Mouse (Mus musculus): ENCODE measurements around the gene Cdcp1. TPM values are rescaled to one million over a fixed set of nuclear protein-coding genes. Genes with fewer than 3 reads are reported as not detected.

The Cdcp1 gene
- polyA plus RNA-seq, 1 experiment from 2014 or later, result 11.8 TPM

GRCm38 (mm10) chr9:123148430-123148829, 67.4 kb downstream of the Cdcp1 start:
- Histone ChIP-seq H3K4me1 (peaks cover 17% of the 10 kb centered on the region; the same call in 1 of the 2 replicates), H3K4me2 (no peak overlapping the region)
- WGBS, result 39% methylated on average over 5 of the region's 5 CpGs

GRCm38 (mm10) chr9:123139887-123140614, 75.8 kb downstream of the Cdcp1 start:
- Histone ChIP-seq H3K27me3 (no peaks in the 10 kb centered on the region), H3K4me2 (no peak overlapping the region), H3K9me3 (no peaks in the 10 kb centered on the region; the same call in 1 of the 2 replicates), H3K27ac (peak overlapping the region; percentile 72), H3K4me1 (peaks cover 23% of the 10 kb centered on the region), H3K9ac (no peak overlapping the region), H3K4me3 (no peak overlapping the region), H3K36me3 (peaks cover 44% of the 10 kb centered on the region)
- no peak for ATAC-seq (ENCODE audit: borderline replicate concordance, extremely low read depth, low FRiP score, low TSS enrichment)
- WGBS, result 74% methylated on average over 4 of the region's 4 CpGs

More at GRCm38 (mm10) chr9:123148430-123148829, 67.4 kb downstream of the Cdcp1 start:
- no peak overlapping the region for H3K4me3 ChIP-seq
- H3K9me3 ChIP-seq, result no peaks in the 10 kb centered on the region; the same call in 1 of the 2 replicates
- H3K36me3 ChIP-seq, result no peaks in the 10 kb centered on the region
- H3K27me3 ChIP-seq, result no peaks in the 10 kb centered on the region
- H3K27ac ChIP-seq, result 0 out of 2 replicates have a peak overlapping the region, but pooled peaks have one; percentile 2
- no peak overlapping the region for H3K9ac ChIP-seq
- ATAC-seq (ENCODE audit: borderline replicate concordance, extremely low read depth, low FRiP score, low TSS enrichment), result peak; percentile 55; the same call in 1 of the 2 replicates

GRCm38 (mm10) chr9:123138891-123139474, 76.9 kb downstream of the Cdcp1 start:
- 21% methylated on average over 5 of the region's 5 CpGs for WGBS
- Histone ChIP-seq H3K4me1 (peaks cover 23% of the 10 kb centered on the region), H3K4me2 (no peak overlapping the region), H3K36me3 (peaks cover 55% of the 10 kb centered on the region), H3K9me3 (no peaks in the 10 kb centered on the region), H3K27ac (peak overlapping the region; percentile 72), H3K9ac (no peak overlapping the region), H3K27me3 (no peaks in the 10 kb centered on the region), H3K4me3 (no peak overlapping the region)
- peak; percentile 94 for ATAC-seq (ENCODE audit: borderline replicate concordance, extremely low read depth, low FRiP score, low TSS enrichment)

GRCm38 (mm10) chr9:123136953-123137682, 78.7 kb downstream of the Cdcp1 start:
- no peak for ATAC-seq (ENCODE audit: borderline replicate concordance, extremely low read depth, low FRiP score, low TSS enrichment)
- no peaks in the 10 kb centered on the region for H3K27me3 ChIP-seq
- H3K36me3 ChIP-seq, result peaks cover 70% of the 10 kb centered on the region
- no peak overlapping the region for H3K4me3 ChIP-seq
- no peaks in the 10 kb centered on the region for H3K9me3 ChIP-seq
- H3K4me2 ChIP-seq, result no peak overlapping the region
- peaks cover 23% of the 10 kb centered on the region for H3K4me1 ChIP-seq
- 78% methylated on average over 7 of the region's 7 CpGs for WGBS
- H3K9ac ChIP-seq, result no peak overlapping the region
- 0 out of 2 replicates have a peak overlapping the region, but pooled peaks have one; percentile 72 for H3K27ac ChIP-seq

- Histone ChIP-seq H3K9me3 (no peaks in the 10 kb centered on the region), H3K4me2 (no peak overlapping the region), H3K4me1 (peaks cover under 1% of the 10 kb centered on the region; the same call in 1 of the 2 replicates), H3K36me3 (peaks cover 86% of the 10 kb centered on the region), H3K9ac (no peak overlapping the region), H3K4me3 (no peak overlapping the region), H3K27me3 (no peaks in the 10 kb centered on the region), H3K27ac (no peak overlapping the region)
- ATAC-seq (ENCODE audit: borderline replicate concordance, extremely low read depth, low FRiP score, low TSS enrichment), result no peak
- WGBS, result 93% methylated on average over 3 of the region's 3 CpGs
Observed at GRCm38 (mm10) chr9:123132994-123133393, 82.8 kb downstream of the Cdcp1 start.

- no peak overlapping the region for H3K4me2 ChIP-seq
- no peaks in the 10 kb centered on the region for H3K4me1 ChIP-seq
- no peaks in the 10 kb centered on the region for H3K9me3 ChIP-seq
- peaks cover 64% of the 10 kb centered on the region for H3K36me3 ChIP-seq
- no peak for ATAC-seq (ENCODE audit: borderline replicate concordance, extremely low read depth, low FRiP score, low TSS enrichment)
- 95% methylated on average over 6 of the region's 6 CpGs for WGBS
- H3K27me3 ChIP-seq, result no peaks in the 10 kb centered on the region
- H3K27ac ChIP-seq, result no peak overlapping the region
- no peak overlapping the region for H3K4me3 ChIP-seq
- no peak overlapping the region for H3K9ac ChIP-seq
Observed at GRCm38 (mm10) chr9:123127663-123128062, 88.2 kb downstream of the Cdcp1 start.

GRCm38 (mm10) chr9:123124413-123124981, 91.3 kb downstream of the Cdcp1 start:
- WGBS, result 92% methylated on average over 2 of the region's 2 CpGs
- peaks cover 66% of the 10 kb centered on the region for H3K36me3 ChIP-seq
- no peaks in the 10 kb centered on the region for H3K9me3 ChIP-seq
- H3K4me3 ChIP-seq, result no peak overlapping the region
- ATAC-seq (ENCODE audit: borderline replicate concordance, extremely low read depth, low FRiP score, low TSS enrichment), result no peak
- H3K27ac ChIP-seq, result no peak overlapping the region
- H3K9ac ChIP-seq, result no peak overlapping the region
- no peaks in the 10 kb centered on the region for H3K4me1 ChIP-seq
- no peak overlapping the region for H3K4me2 ChIP-seq
- no peaks in the 10 kb centered on the region for H3K27me3 ChIP-seq

GRCm38 (mm10) chr9:123123571-123124412, 92.0 kb downstream of the Cdcp1 start:
- no peaks in the 10 kb centered on the region for H3K9me3 ChIP-seq
- WGBS, result 88% methylated on average over 6 of the region's 6 CpGs
- no peak overlapping the region for H3K9ac ChIP-seq
- no peaks in the 10 kb centered on the region for H3K4me1 ChIP-seq
- no peak for ATAC-seq (ENCODE audit: borderline replicate concordance, extremely low read depth, low FRiP score, low TSS enrichment)
- no peak overlapping the region for H3K4me2 ChIP-seq
- H3K27ac ChIP-seq, result no peak overlapping the region
- H3K27me3 ChIP-seq, result no peaks in the 10 kb centered on the region
- H3K4me3 ChIP-seq, result no peak overlapping the region
- peaks cover 67% of the 10 kb centered on the region for H3K36me3 ChIP-seq

- peaks cover 68% of the 10 kb centered on the region for H3K36me3 ChIP-seq
- WGBS, result 89% methylated on average over 3 of the region's 3 CpGs
- no peak overlapping the region for H3K27ac ChIP-seq
- no peaks in the 10 kb centered on the region for H3K9me3 ChIP-seq
- no peak for ATAC-seq (ENCODE audit: borderline replicate concordance, extremely low read depth, low FRiP score, low TSS enrichment)
- H3K4me1 ChIP-seq, result no peaks in the 10 kb centered on the region
- H3K4me3 ChIP-seq, result no peak overlapping the region
- no peak overlapping the region for H3K9ac ChIP-seq
- H3K4me2 ChIP-seq, result no peak overlapping the region
- no peaks in the 10 kb centered on the region for H3K27me3 ChIP-seq
Observed at GRCm38 (mm10) chr9:123123017-123123416, 92.8 kb downstream of the Cdcp1 start.
